Mouse (Mus musculus) limb, embryonic 14.5 days (tissue): ENCODE data around the gene Znhit6. TPM values are rescaled to one million over a fixed set of nuclear protein-coding genes. Genes with fewer than 3 reads are reported as not detected.

Source experiments
- ATAC-seq: fragments of 200-750 bp; cut with Nextera tagmentation; 2 replicates; pipeline ENCODE4 v1.8.0; 2017; ENCODE audit warnings: low read depth, moderate number of reproducible peaks, moderate TSS enrichment; ENCODE audit not compliant: low FRiP score
- DNase-seq: peaks from one replicate; pipeline ENCODE4 v3.0.0-alpha.2; 2015; ENCODE audit warnings: low spot score
- H3K27ac ChIP-seq: fragments of 300-500 bp; sonication (generic); replicated peaks from 2 replicates; pipeline ENCODE4 v1.5.1; 2014; ENCODE audit warnings: low read depth, mild to moderate bottlenecking, low read length, moderate library complexity, mixed read lengths
- H3K27me3 ChIP-seq: fragments of 300-500 bp; sonication (generic); 2 replicates; pipeline ENCODE4 v1.6.1; 2014; ENCODE audit warnings: low read length, mixed read lengths; ENCODE audit not compliant: control insufficient read depth, insufficient read depth
- H3K36me3 ChIP-seq: fragments of 300-500 bp; sonication (generic); 2 replicates; pipeline ENCODE4 v1.6.1; 2014; ENCODE audit warnings: mild to moderate bottlenecking, low read length, moderate library complexity, mixed read lengths; ENCODE audit not compliant: control insufficient read depth, insufficient read depth
- H3K4me1 ChIP-seq: fragments of 300-500 bp; sonication (generic); 2 replicates; pipeline ENCODE4 v1.6.1; 2014; ENCODE audit warnings: antibody characterized with exemption, low read length, mixed read lengths; ENCODE audit not compliant: control insufficient read depth, insufficient read depth
- H3K4me2 ChIP-seq: fragments of 300-500 bp; sonication (generic); replicated peaks from 2 replicates; pipeline ENCODE4 v1.6.1; 2014; ENCODE audit warnings: low read depth, mild to moderate bottlenecking, low read length, moderate library complexity; ENCODE audit not compliant: severe bottlenecking
- H3K4me3 ChIP-seq: fragments of 300-500 bp; sonication (generic); replicated peaks from 2 replicates; pipeline ENCODE4 v1.5.1; 2014; ENCODE audit warnings: low read length
- H3K9ac ChIP-seq: fragments of 300-500 bp; sonication (generic); 2 replicates; pipeline ENCODE4 v1.6.1; 2014; ENCODE audit warnings: mild to moderate bottlenecking, low read depth, low read length, moderate library complexity; ENCODE audit not compliant: severe bottlenecking
- H3K9me3 ChIP-seq: fragments of 300-500 bp; sonication (generic); 2 replicates; pipeline ENCODE4 v1.6.1; 2016; ENCODE audit warnings: low read length; ENCODE audit not compliant: control insufficient read depth
- POLR2A ChIP-seq: fragments of 200-500 bp; IDR thresholded peaks from 2 replicates; pipeline ENCODE4 v1.8.0; 2012; ENCODE audit warnings: inconsistent platforms, mild to moderate bottlenecking, moderate library complexity, borderline replicate concordance; ENCODE audit not compliant: insufficient read depth, insufficient read length; ENCODE audit errors: extremely low read depth
- WGBS: fragments of 180-500 bp; shearing (Covaris S2); extraction: QIAGEN DNeasy Blood & Tissue Kit; methylation state at CpG from one replicate; pipeline ENCODE4 v1.1.7; 2014; 5-methylcytosine and 5-hydroxymethylcytosine counted together
- polyA plus RNA-seq, 2 experiments: library from polyadenylated mRNA; depleted of rRNA in 1 of 2; stranded (reverse) in 1 of 2; unstranded in 1 of 2; fragments of >200 nt; fragmentation: Nextera tagmentation in 1 of 2; extraction: Ambion mirVana in 1 of 2; gene quantifications; 2 replicates each; pipeline versions ENCODE4 v1.2.1 to v1.2.3; 2012 to 2014

The Znhit6 gene
- polyA plus RNA-seq, 2 experiments, result 24.4 to 35.5 TPM

GRCm38 (mm10) chr3:145646009-145646408, 70.0 kb downstream of the Znhit6 start:
- Histone ChIP-seq H3K4me1 (peaks cover 33% of the 10 kb centered on the region), H3K9me3 (no peaks in the 10 kb centered on the region), H3K9ac (no peak overlapping the region), H3K27ac (no peak overlapping the region), H3K4me3 (no peak overlapping the region), H3K27me3 (no peaks in the 10 kb centered on the region), H3K4me2 (no peak overlapping the region), H3K36me3 (peaks cover 19% of the 10 kb centered on the region)
- DNase-seq, result peak; percentile 46
- 27% methylated on average over 3 of the region's 3 CpGs for WGBS
- no peak for ATAC-seq
- no peak for TF ChIP-seq POLR2A

- Histone ChIP-seq H3K36me3 (peaks cover 19% of the 10 kb centered on the region), H3K4me3 (no peak overlapping the region; the same call in 1 of the 2 replicates), H3K27me3 (no peaks in the 10 kb centered on the region), H3K4me2 (no peak overlapping the region; the same call in 1 of the 2 replicates), H3K4me1 (peaks cover 40% of the 10 kb centered on the region), H3K9ac (no peak overlapping the region), H3K9me3 (no peaks in the 10 kb centered on the region), H3K27ac (no peak overlapping the region)
- DNase-seq (no peak), ATAC-seq (no peak)
- 62% methylated on average over 2 of the region's 2 CpGs for WGBS
- TF ChIP-seq POLR2A, result no peak
These were observed 70.7 kb downstream of the Znhit6 start for GRCm38 (mm10) chr3:145646666-145647065.

GRCm38 (mm10) chr3:145647416-145647815, 71.4 kb downstream of the Znhit6 start:
- WGBS, result 95% methylated on average over 18 of the region's 18 CpGs
- H3K4me2 ChIP-seq, result peak overlapping the region; percentile 80
- H3K36me3 ChIP-seq, result peaks cover 19% of the 10 kb centered on the region
- H3K4me1 ChIP-seq, result peaks cover 47% of the 10 kb centered on the region
- H3K4me3 ChIP-seq, result peak overlapping the region; percentile 77
- TF ChIP-seq POLR2A, result no peak
- H3K27ac ChIP-seq, result no peak overlapping the region
- no peak for ATAC-seq
- DNase-seq, result no peak
- no peaks in the 10 kb centered on the region for H3K9me3 ChIP-seq
- H3K9ac ChIP-seq, result no peak overlapping the region
- H3K27me3 ChIP-seq, result no peaks in the 10 kb centered on the region

- Histone ChIP-seq H3K27ac (peak overlapping the region; percentile 96), H3K4me3 (peak overlapping the region; percentile 77), H3K36me3 (peaks cover 19% of the 10 kb centered on the region), H3K4me2 (peak overlapping the region; percentile 80), H3K27me3 (no peaks in the 10 kb centered on the region), H3K9ac (peak overlapping the region; percentile 89), H3K4me1 (peaks cover 48% of the 10 kb centered on the region), H3K9me3 (no peaks in the 10 kb centered on the region)
- ATAC-seq, result no peak
- 21% methylated on average over 26 of the region's 26 CpGs for WGBS
- TF ChIP-seq POLR2A, result no peak
- DNase-seq, result no peak
These were observed 72.3 kb downstream of the Znhit6 start for GRCm38 (mm10) chr3:145648097-145648931.

GRCm38 (mm10) chr3:145648991-145649851, 73.2 kb downstream of the Znhit6 start:
- peak; percentile 48 for ATAC-seq
- H3K9ac ChIP-seq, result peak overlapping the region; percentile 89
- H3K4me3 ChIP-seq, result peak overlapping the region; percentile 77
- H3K4me2 ChIP-seq, result peak overlapping the region; percentile 80
- H3K27ac ChIP-seq, result peak overlapping the region; percentile 96
- DNase-seq, result peak; percentile 93
- WGBS, result under 1% methylated on average over 49 of the region's 49 CpGs
- H3K4me1 ChIP-seq, result peaks cover 50% of the 10 kb centered on the region
- peaks cover 19% of the 10 kb centered on the region for H3K36me3 ChIP-seq
- TF ChIP-seq POLR2A, result peak; percentile 29; the same call in 1 of the 2 replicates
- H3K9me3 ChIP-seq, result no peaks in the 10 kb centered on the region
- H3K27me3 ChIP-seq, result no peaks in the 10 kb centered on the region
